Mouse (Mus musculus) G1E (cell line): ENCODE measurements around the gene 4930467E23Rik.
"Not testable (repeated sequence)": the region's sequence is repeated elsewhere in the genome, so short reads cannot be mapped to it uniquely, and the experiment has no call there.

Experiments used
- CTCF ChIP-seq: IDR thresholded peaks from 2 replicates; pipeline ENCODE4 v1.5.1; 2012; ENCODE audit warnings: low read depth, low read length, inconsistent platforms, mixed read lengths
- GATA1 ChIP-seq: IDR thresholded peaks from 2 replicates; pipeline ENCODE4 v1.6.1; 2012; ENCODE audit warnings: borderline replicate concordance, low read length, inconsistent platforms, mixed read lengths

DNA sequence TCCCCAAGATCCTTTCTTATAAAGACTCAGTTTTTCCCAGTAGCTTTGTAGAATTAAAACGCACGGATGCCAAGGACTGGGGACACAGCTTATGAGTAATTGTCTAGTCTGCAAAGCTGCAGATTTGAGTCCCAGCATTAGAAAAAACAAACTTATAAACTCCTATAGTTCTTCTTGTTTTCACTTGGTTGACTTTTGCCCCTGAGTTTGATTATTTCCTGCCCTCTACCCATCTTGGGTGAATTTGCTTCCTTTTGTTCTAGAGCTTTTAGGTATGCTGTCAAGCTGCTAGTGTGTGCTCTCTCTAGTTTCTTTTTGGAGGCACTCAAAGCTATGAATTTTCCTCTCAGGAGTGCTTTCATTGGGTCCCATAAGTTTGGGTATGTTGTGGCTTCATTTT lies 14.9 kb upstream of the 4930467E23Rik start:
- TF ChIP-seq CTCF, GATA1: not testable (repeated sequence)
